Mouse (Mus musculus): ENCODE data around the gene Ica1.

DNA sequence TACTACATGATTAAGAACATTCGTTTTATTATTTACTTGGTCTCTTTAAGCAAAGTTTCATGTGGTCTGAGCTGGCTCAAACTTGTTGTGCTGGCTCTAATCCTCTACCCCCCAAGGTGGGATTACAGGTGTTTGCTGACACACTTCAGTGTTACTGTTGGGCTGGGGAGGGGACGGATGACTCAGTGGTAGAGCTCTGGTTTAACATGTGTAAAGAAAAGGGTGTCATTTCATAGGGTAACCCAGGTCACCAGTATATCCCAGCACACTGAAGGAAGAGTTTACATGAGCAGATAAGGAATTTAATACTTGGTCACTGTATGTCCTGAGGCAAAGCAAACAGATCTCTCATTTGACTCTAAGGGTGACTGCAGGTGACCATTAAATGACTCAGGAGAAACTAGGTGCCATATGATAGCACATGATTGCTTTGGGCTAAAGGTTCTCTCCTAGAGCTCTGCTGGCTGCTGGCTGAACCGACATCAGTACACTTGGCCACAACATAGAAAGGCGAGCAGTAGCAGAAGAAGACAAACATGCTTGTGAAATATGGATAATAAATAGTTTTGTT lies 128.9 kb downstream of the Ica1 start:
- TF ChIP-seq CTCF (IDR thresholded peaks at IDR 0.05; ENCODE audit: borderline replicate concordance, control insufficient read depth, extremely low read depth, insufficient read depth, low read length, poor library complexity) (no peak), POLR2A (IDR thresholded peaks at IDR 0.05; ENCODE audit: control insufficient read depth, extremely low read depth, insufficient read depth, low read length, poor library complexity) (no peak)

All from thymus, adult 2 months (tissue).